8 mouse cellular contexts compared by ENCODE assay signal in the genomic region with DNA sequence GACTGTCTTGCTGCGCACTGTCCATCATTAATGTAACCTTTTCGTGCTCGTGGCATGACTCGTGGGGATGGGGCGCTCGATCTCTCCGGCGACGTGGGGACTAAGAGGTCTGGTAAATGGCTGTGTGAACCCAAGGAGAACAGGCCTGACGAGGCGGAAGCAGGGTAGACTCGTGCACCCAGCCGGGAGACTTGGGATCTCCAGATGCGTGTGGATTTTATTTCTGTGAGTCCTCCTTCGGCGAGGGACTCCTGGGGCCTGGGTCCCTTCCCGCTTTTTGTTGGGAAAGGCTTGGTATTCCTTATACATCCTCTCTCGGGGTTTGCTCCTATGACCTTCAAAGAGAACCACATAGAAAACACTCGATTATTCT. TPM values are rescaled to one million over a fixed set of nuclear protein-coding genes. Genes with fewer than 3 reads are reported as not detected.
DNase-seq lines count a peak whose midpoint lies in the region; ATAC-seq lines count a peak whose summit lies in the region.

No protein-coding gene starts in this region.

- peak overlapping the region; percentile 66 for H3K4me2 ChIP-seq in heart, embryonic 16.5 days (ENCODE audit: low read depth, low read length)
- peak overlapping the region; percentile 88 for H3K4me2 ChIP-seq in liver, embryonic 16.5 days (ENCODE audit: low read depth, low read length)

- DNase-seq in frontal cortex, postnatal 36 days (ENCODE audit: low spot score in 2 of 2), result no peak
- peak; percentile 52 for DNase-seq in right cerebral cortex, postnatal 4 days
- no peak for DNase-seq in right cerebral cortex, postnatal 10 days (ENCODE audit: low spot score in 2 of 2)
- DNase-seq in testis, postnatal 10 days (ENCODE audit: low spot score), result peak; percentile 59
- DNase-seq in urinary bladder, adult 2 months (ENCODE audit: low spot score), result no peak

- ATAC-seq in frontal cortex, adult (ENCODE audit: low TSS enrichment), result peak; percentile 42; the same call in 1 of the 2 replicates
- ATAC-seq in heart, embryonic 16.5 days (replicated peaks; ENCODE audit: extremely low read depth, insufficient read depth, low FRiP score), result peak; percentile 38
- peak; percentile 14 for ATAC-seq in liver, embryonic 16.5 days (ENCODE audit: low read depth)

- no peaks in the 10 kb centered on the region for H3K27me3 ChIP-seq in heart, embryonic 16.5 days (ENCODE audit: control insufficient read depth, insufficient read depth, low read length)
- no peaks in the 10 kb centered on the region for H3K27me3 ChIP-seq in liver, embryonic 16.5 days (ENCODE audit: control insufficient read depth, insufficient read depth, low read depth, low read length)

- 35% methylated on average over 19 of the region's 19 CpGs for WGBS in heart, embryonic 16.5 days
- 34% methylated on average over 19 of the region's 19 CpGs for WGBS in liver, embryonic 16.5 days (ENCODE audit: insufficient replicate concordance)

- H3K27ac ChIP-seq in heart, embryonic 16.5 days (ENCODE audit: low read length), result peak overlapping the region; percentile 37
- H3K27ac ChIP-seq in liver, embryonic 16.5 days (ENCODE audit: low read length), result 0 out of 2 replicates have a peak overlapping the region, but pooled peaks have one; percentile 12

- peak overlapping the region; percentile 83 for H3K9ac ChIP-seq in heart, embryonic 16.5 days (ENCODE audit: low read length)
- H3K9ac ChIP-seq in liver, embryonic 16.5 days (ENCODE audit: low read depth, low read length), result peak overlapping the region; percentile 91

- H3K9me3 ChIP-seq in heart, embryonic 16.5 days (replicated peaks; ENCODE audit: control insufficient read depth, low read length), result no peaks in the 10 kb centered on the region
- no peaks in the 10 kb centered on the region for H3K9me3 ChIP-seq in liver, embryonic 16.5 days (replicated peaks; ENCODE audit: control insufficient read depth, low read length)

- H3K36me3 ChIP-seq in heart, embryonic 16.5 days (ENCODE audit: control insufficient read depth, insufficient read depth), result peaks cover 11% of the 10 kb centered on the region; the same call in 1 of the 2 replicates
- H3K36me3 ChIP-seq in liver, embryonic 16.5 days (ENCODE audit: control insufficient read depth, insufficient read depth), result no peaks in the 10 kb centered on the region

- peak overlapping the region; percentile 79 for H3K4me3 ChIP-seq in heart, embryonic 16.5 days (ENCODE audit: low read length)
- peak overlapping the region; percentile 93 for H3K4me3 ChIP-seq in liver, embryonic 16.5 days (ENCODE audit: low read depth, low read length)

- peaks cover 11% of the 10 kb centered on the region for H3K4me1 ChIP-seq in heart, embryonic 16.5 days (ENCODE audit: control insufficient read depth, insufficient read depth, low read length)
- peaks cover 10% of the 10 kb centered on the region for H3K4me1 ChIP-seq in liver, embryonic 16.5 days (ENCODE audit: control insufficient read depth, low read depth, low read length)

RNA-seq across cellular contexts. Expression of a gene that starts 0.3 kb away (rescaled TPM):
- 96.0 and 116 TPM in 2 replicates for polyA plus RNA-seq in heart, embryonic 16.5 days (2015; fragmentation: Nextera tagmentation; extraction: Ambion mirVana)
- polyA plus RNA-seq in liver, embryonic 16.5 days (2015; fragmentation: Nextera tagmentation; extraction: Ambion mirVana), result 50.8 and 56.1 TPM in 2 replicates
- 47.7 and 55.6 TPM in 2 replicates for polyA plus RNA-seq in urinary bladder, adult 2 months (2012; rRNA removed)

RNA-seq across cellular contexts. Expression of a gene that starts 42.0 kb away (rescaled TPM):
- polyA plus RNA-seq in heart, embryonic 16.5 days (2015; fragmentation: Nextera tagmentation; extraction: Ambion mirVana), result 11.4 and 22.6 TPM in 2 replicates
- polyA plus RNA-seq in liver, embryonic 16.5 days (2015; fragmentation: Nextera tagmentation; extraction: Ambion mirVana), result 42.6 and 49.8 TPM in 2 replicates
- polyA plus RNA-seq in urinary bladder, adult 2 months (2012; rRNA removed), result 3.0 and 3.9 TPM in 2 replicates

Comparison
In these comparisons a context has a peak if more than half of its experiments do, and no peak if none do; other contexts are left out.
1. DNase-seq: peak in right cerebral cortex, postnatal 4 days (single experiment) and testis, postnatal 10 days (single experiment); none in frontal cortex, postnatal 36 days (0 of 2), right cerebral cortex, postnatal 10 days (0 of 2) and urinary bladder, adult 2 months (single experiment).
2. Peak in every context shown above with its lines, with median percentiles within 50 percentile points of each other: ATAC-seq.